Mouse (Mus musculus) stomach, postnatal 0 days (tissue): Measurements from ENCODE around the gene Vwa1.

Source experiments
- CTCF ChIP-seq: IDR thresholded peaks from 2 replicates; pipeline ENCODE4 v1.5.1; 2016; ENCODE audit warnings: antibody characterized with exemption, low read depth, mild to moderate bottlenecking, moderate library complexity
- EP300 ChIP-seq: optimal IDR thresholded peaks from 2 replicates; pipeline ENCODE3; 2016; ENCODE audit warnings: antibody characterized with exemption

- TF ChIP-seq EP300 (no peak), CTCF (peak; percentile 78)
Measured at GRCm38 (mm10) chr4:155721668-155722083, 52.8 kb downstream of the Vwa1 start.
